Mouse (Mus musculus) layer of hippocampus, postnatal 14 days (tissue): ENCODE data around the gene Per1. TPM values are rescaled to one million over a fixed set of nuclear protein-coding genes. Genes with fewer than 3 reads are reported as not detected.
A peak's percentile ranks its signal among the peaks of the same experiment; 100 is the strongest.

Experiments
- DNase-seq, 2 experiments: peaks; one replicate each; pipeline ENCODE4 v3.0.0; 2021 to 2022; ENCODE audit warnings: low spot score in 2 of 2, mixed read lengths in 1 of 2
- total RNA-seq, 2 experiments: library from RNA; stranded (reverse); gene quantifications; 2 replicates each; pipeline ENCODE4 v1.2.3; 2021

The Per1 gene
- total RNA-seq, 2 experiments from 2014 or later = 84.4 to 86.8 TPM

DNA sequence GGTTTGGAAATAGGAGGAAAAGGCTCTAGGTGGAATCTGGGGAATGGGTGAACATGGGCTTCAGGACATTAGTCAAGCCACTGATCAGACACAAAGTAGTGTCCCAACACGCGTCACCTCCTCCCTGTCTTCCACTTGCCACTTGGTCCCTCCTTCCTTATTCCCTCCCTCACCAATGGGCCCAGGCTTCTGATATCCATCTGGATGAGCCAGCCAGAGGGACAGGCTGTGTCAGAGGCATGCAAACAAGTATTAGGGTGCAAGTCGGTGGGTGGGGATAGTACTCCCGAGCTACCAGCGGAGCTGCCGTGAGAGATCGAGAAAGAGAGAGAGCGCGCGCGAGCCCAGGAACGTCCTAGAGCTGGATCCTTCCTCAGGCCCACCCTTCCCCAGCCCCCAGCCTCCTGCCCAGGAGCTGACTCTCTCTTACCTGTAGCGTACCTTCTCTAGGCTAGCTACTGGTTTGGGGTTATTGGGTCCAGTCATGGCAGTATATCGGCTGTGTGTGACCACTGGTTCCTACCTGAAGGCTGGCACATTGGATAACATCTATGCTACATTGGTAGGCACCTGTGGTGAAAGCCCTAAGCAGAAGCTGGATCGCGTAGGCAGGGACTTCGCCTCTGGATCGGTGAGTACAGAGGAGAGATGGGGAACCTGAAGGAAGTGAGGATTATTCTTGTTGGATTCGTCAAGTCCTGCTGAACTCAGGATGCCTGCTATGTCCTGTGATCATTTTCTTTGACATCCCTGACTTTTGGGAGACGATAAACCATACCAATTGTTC lies 31.1 kb downstream of the Per1 start:
- DNase-seq = no peak

DNA sequence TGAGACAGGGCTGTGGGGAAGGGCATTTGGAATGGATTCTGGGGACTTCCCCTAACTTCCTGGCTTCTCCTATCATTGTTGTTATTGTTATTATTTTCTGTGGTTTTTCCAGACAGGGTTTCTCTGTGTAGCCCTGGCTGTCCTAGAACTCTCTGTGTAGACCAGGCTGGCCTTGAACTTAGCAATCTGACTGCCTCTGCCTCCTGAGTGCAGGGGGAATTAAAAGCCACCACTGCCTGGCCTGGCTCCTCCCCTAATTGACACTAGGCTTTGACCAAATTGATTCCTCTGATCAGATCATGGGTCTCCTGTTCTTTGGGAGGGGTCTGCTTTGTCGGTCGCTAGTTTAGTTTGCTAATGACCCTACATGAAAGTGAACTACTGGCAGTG lies 31.7 kb downstream of the Per1 start:
- DNase-seq = no peak

DNA sequence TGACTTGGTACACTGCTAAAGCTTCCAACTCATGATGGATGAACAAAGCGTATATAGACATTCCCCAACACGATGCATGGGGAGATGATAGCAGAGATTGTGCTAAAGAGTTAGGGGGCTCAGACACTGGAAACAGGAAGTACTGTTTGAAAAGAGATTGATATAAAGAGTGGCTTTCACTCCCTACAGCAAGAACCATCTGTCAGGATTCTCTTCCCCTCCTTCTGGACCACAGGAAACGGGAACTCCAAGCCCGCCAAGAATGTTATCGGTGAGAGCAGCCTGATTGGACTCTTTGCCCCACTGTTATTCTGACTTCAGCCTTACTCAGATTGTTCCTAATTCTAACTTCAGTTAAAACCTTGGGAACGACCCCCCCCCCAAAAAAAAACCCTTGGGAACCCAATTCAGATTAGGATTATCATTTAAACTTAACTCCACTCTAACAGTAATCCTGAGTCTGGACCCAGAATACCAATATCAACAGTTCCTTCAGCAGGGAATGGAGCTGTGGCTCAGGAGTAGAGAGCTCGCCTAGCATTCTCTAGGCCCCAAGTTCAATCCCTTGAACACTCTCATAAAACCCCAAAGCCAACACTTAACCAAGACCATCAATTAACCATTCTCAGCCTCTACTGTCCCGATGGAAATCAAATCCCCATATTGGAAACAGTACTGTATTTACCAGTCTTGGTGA lies 33.6 kb downstream of the Per1 start:
- no peak for DNase-seq

DNA sequence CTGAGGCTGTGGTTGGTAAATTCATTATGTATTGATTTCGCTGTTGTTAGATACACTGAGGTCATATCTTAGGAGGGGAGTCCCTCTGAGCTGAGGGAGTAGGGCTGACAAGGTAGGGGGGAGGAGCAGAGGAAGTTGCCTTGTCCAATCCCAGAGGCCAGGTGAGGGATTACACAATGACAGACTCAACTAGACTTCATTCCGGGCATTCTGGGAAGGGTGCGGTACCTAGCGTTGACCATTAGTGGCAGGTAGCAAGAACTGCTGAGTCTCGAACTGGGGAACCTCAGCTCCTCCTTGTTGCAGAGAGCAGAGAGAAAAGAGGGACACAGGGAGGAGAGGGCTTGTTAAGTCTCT lies 38.5 kb downstream of the Per1 start:
- DNase-seq = no peak

DNA sequence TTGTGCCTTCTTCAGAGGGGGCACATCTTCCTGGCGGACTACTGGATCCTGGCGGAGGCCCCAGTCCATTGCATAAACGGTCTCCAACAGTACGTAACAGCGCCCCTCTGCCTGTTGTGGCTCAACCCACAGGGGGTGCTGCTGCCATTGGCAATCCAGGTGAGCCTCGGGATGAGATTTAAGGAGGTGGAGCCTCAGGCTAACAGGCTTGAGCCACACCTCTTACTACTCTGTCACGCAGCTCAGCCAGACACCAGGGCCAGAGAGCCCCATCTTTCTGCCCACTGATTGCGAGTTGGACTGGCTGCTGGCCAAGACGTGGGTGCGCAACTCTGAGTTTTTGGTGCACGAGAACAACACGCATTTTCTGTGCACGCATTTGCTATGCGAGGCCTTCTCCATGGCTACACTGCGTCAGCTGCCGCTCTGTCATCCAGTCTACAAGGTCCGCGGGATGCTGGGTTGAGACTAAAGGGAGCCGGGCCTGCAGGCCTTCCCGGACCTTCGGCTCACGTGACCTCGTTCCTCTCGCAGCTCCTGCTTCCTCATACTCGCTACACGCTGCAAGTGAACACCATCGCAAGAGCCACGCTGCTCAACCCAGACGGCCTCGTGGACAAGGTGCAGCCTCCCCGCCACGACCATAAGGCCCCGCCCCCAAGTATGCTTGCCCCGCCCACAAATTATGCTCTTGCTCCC lies 39.1 kb downstream of the Per1 start:
- DNase-seq = peak; percentile 79 to 84

DNA sequence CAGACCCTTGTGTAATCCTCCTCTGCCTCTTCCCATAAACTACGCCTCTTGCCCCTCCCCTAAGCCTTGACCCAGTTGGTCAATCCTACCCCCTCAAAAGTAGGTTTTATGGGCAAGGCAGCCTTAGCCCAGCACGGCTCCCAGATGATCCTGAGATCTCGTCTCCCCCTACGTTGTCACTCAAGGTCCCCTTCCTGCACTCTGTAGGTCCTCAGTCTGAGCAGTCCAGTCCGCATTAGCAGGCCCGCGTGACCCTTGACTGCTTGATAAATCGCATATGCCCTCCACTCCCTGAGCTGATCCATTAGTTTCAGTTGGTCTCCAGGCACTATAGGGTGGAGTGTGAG lies 39.6 kb downstream of the Per1 start:
- no peak for DNase-seq

DNA sequence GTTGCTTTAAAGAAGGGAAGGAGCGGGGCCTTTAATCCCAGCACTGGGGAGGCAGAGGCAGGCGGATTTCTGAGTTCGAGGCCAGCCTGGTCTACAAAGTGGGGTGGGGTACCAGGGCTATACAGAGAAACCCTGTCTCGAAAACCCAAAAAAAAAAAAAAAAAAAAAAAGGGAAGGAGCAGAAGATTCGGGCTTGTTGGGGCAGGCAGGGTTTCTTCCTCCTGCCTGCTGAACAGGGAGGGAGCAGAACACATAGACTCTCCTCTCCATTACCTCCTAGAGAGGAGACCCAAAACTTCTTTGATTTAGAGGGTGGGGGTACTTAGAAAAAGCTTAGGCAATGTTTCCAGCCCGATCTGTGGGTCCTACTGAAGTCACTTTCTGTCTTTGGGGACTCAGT lies 40.3 kb downstream of the Per1 start:
- DNase-seq = no peak

DNA sequence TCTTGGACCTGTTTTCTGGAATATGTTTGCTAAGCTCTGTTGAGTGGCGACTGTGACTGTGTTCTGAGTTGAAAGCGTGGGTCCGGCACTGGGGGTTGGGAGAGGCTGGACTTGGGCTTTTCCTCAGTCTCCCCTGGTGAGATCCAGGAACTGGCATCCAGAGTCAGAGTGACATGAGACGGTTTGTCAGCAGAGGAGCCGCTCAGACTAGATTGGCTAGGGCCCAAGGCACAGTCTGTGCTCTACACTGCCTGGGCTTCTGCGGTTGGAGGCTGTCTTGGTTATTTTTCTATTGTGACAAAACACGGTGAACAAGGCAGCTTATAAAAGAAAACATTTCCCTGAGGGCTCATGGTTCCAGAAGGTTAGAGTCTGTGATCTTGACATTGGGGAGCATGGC lies 52.5 kb downstream of the Per1 start:
- peak in 1 of 2 experiments; percentile 49 for DNase-seq

DNA sequence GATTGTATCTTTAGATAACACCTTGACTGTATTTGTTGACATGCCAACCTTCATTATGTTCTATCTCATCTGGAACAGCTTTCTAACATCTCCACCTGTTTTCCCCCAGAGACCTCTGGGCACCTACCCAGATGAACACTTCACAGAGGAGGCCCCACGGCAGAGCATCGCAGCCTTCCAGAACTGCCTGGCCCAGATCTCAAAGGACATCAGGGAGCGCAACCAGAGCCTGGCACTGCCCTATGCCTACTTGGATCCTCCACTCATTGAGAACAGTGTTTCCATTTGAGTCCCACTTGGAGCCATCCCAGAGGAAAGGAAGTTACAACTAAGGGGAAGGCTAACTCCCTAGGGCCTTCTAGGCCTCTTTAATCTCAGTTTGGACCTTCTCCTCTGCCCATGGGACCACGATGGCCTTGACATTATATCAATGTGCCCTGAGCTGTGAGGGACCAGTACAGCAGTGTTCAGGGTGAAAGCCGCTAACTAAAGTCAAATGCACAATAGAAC lies 53.5 kb downstream of the Per1 start:
- no peak for DNase-seq

DNA sequence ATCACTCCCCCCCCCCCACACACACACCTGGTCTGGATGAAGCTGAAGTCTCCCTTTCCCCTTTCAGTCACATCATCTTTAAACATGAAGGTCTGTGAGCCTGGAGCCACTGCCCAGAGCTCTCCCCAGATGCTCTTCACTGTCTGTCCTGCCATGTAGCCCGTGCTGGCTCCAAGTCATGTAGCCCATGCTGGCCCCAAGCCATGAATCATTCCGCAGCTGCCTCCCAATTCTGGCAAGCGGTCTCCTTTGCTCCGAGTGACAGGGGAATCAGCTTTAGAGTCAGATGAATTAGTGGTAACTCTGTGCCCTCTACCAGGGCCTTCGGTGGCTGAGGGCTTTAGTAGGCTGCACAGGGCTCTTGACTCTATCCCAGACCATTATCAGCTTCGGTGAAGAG lies 54.7 kb downstream of the Per1 start:
- DNase-seq = no peak

DNA sequence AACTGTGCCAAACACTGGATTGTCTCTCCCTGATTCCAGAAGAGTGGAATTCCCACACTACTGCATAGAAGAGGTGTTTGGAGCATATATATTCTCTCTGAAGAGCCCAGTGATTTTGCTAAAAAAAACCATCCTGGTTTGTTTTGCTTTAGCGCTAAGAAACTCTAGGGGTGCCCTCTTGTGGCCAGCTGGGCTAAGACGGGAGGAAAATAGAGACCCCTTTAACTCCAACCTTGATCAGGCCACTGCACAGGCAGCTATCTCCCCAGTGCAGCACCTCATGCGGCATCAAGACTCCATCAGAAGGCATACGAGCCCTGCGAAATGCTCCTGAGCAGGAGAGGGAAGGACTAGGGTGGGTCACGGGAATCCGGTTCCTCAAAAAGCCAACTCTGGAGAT lies 55.4 kb downstream of the Per1 start:
- DNase-seq = peak; percentile 54 to 74

DNA sequence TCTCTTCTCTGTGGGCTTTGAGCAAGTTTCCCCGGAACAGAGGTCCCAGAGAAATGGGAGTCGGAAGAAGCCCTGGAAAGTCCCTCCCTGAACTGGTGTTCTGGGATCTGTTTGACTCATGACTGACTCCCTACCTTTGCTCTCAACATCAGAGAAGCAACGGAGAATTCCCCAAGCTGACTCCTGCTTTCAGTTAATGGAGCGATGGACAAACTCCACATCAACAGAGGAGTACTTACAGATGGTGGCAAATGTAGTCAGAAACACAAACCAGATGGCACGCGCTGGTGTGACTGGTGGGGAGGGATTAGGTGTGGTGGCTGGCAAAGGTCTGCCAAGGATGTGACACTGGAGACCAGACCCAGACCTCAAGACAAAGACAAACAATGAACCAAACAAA lies 56.0 kb downstream of the Per1 start:
- no peak for DNase-seq

DNA sequence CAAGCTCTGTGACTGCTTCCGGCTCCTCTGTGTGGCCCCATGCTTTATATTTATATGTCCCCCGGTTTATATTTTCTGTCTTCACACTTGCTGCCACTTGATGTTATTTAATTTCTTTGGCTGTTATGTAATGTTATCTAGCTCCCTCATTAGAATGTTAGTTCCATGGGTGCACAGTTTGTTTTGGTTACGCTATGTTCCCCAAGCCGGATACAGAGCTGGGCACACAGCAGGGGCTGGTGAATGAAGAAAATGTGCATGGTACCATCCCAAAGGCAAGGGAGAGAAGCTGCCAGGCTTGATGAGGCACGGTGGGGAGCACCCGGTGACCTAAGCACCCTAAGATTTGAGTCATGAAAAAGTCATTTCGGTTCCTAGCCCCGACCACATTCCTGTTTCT lies 58.8 kb downstream of the Per1 start:
- no peak for DNase-seq

DNA sequence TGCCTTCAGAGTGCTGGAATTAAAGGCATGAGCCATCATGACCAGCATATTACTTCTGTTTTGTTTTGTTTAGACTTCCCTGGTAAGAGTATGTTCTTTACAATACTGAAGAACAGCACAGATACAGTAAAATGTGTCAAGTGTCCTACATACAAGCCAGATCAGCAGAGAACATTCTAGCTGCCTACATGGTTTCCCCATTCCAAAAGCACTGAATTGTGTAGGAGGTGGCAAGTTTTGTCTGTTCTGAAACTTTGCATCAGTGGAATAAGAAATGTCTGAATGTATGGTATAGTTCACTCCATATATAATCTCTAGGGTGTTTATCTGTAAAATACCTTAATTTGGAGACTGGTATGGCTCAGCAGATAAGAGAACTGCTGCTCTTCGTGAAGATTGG lies 60.3 kb downstream of the Per1 start:
- no peak for DNase-seq

DNA sequence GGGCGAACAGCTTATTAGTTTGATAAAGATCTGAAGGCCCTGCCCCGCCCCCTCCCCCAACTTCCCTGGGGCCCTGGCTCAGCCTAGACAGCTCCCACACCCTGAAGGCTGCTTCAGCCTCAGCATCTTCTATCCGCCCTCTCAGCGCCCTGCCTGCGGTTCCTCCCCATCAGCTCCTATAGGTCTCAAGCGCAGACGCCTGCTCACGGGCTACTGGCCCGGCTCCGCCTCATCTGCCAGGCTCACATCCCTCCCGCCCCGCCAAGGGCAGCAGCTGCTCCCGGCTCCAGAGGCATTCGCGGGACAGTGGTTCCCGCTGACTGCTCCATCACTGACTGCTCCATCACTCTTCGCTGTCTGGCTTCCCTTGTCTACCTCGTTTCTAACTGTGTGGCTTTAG lies 61.8 kb downstream of the Per1 start, which contains the start of gene Alox12b:
Gene Alox12b (plus strand): TSS at position 190 of the 400 bp plus-strand sequence.
- no peak for DNase-seq

Other genes starting within 250 kb of the Per1 start
- gene Ndel1, start 223.4 kb upstream of the Per1 start, total RNA-seq = 10 to 100 TPM; 85.1 to 93.1 TPM
- gene Rnf222, start 206.7 kb upstream of the Per1 start, total RNA-seq = not detected
- 100 to 1,000 TPM; 611 to 652 TPM for gene Rpl26, start 193.6 kb upstream of the Per1 start, total RNA-seq
- under 1 TPM; 0.33 to 0.41 TPM for gene Odf4, start 168.1 kb upstream of the Per1 start, total RNA-seq
- 1 to 10 TPM; 7.6 to 9.7 TPM for gene Arhgef15, start 137.7 kb upstream of the Per1 start, total RNA-seq
- gene Slc25a35, start 127.1 kb upstream of the Per1 start, total RNA-seq = 1 to 10 TPM; 4.6 to 4.8 TPM
- gene Rangrf, start 120.0 kb upstream of the Per1 start, total RNA-seq = 10 to 100 TPM; 13.4 to 15.8 TPM
- gene Pfas, start 86.8 kb upstream of the Per1 start, total RNA-seq = 10 to 100 TPM; 24.1 to 25.3 TPM
- 10 to 100 TPM; 33.6 to 38.8 TPM for gene Ctc1, start 79.3 kb upstream of the Per1 start, total RNA-seq
- gene Aurkb, start 49.6 kb upstream of the Per1 start, total RNA-seq = 1 to 10 TPM; 2.1 to 2.3 TPM
- 10 to 100 TPM; 25.2 to 26.4 TPM for gene Borcs6, start 35.5 kb upstream of the Per1 start, total RNA-seq
- 10 to 100 TPM; 13.5 to 13.7 TPM for gene Tmem107, start 24.4 kb upstream of the Per1 start, total RNA-seq
- gene Vamp2, start 6.7 kb upstream of the Per1 start, total RNA-seq = 1,000 to 10,000 TPM; 1,073 to 1,118 TPM
- gene Hes7, start 25.2 kb downstream of the Per1 start, total RNA-seq = under 1 TPM; 0.46 to 0.62 TPM
- under 1 TPM; 0.88 to 0.95 TPM for gene 9130213A22Rik, start 27.4 kb downstream of the Per1 start, total RNA-seq
- 1 to 10 TPM; 2.9 to 5.7 TPM for gene Aloxe3, start 30.7 kb downstream of the Per1 start, total RNA-seq
- under 1 TPM; 0.65 to 0.95 TPM for gene Alox12b, start 61.8 kb downstream of the Per1 start, total RNA-seq
- 1 to 10 TPM; 5.5 to 8.4 TPM for gene Alox8, start 102.6 kb downstream of the Per1 start, total RNA-seq
- 1 to 10 TPM; 1.0 to 1.1 TPM for gene Gucy2e, start 141.8 kb downstream of the Per1 start, total RNA-seq
- 10 to 100 TPM; 15.3 to 16.9 TPM for gene Cntrob, start 228.6 kb downstream of the Per1 start, total RNA-seq
- 10 to 100 TPM; 65.5 to 79.1 TPM for gene Trappc1, start 228.8 kb downstream of the Per1 start, total RNA-seq
- gene Kcnab3, start 231.0 kb downstream of the Per1 start, total RNA-seq = 10 to 100 TPM; 15.2 to 18.6 TPM
- gene Rnf227, start 245.2 kb downstream of the Per1 start, total RNA-seq = 10 to 100 TPM; 71.7 to 76.9 TPM